Mouse (Mus musculus): ENCODE results near the gene Rbm17. TPM values are rescaled to one million over a fixed set of nuclear protein-coding genes. Genes with fewer than 3 reads are reported as not detected.
"Not testable (repeated sequence)": the region's sequence is repeated elsewhere in the genome, so short reads cannot be mapped to it uniquely, and the experiment has no call there.

Rbm17 gene
- polyA plus RNA-seq, 1 experiment from 2014 or later: 127 TPM

- not testable (repeated sequence) for H3K4me2 ChIP-seq; H3K4me1 ChIP-seq (replicated peaks); H3K4me3 ChIP-seq; H3K27ac ChIP-seq (replicated peaks); H3K36me3 ChIP-seq; H3K9ac ChIP-seq; H3K27me3 ChIP-seq; ATAC-seq (ENCODE audit: low FRiP score, low read depth); H3K9me3 ChIP-seq
- 58% methylated on average over 1 of the region's 1 CpGs for WGBS
These were observed 62.4 kb downstream of the Rbm17 start for GRCm38 (mm10) chr2:11541528-11541927.

DNA sequence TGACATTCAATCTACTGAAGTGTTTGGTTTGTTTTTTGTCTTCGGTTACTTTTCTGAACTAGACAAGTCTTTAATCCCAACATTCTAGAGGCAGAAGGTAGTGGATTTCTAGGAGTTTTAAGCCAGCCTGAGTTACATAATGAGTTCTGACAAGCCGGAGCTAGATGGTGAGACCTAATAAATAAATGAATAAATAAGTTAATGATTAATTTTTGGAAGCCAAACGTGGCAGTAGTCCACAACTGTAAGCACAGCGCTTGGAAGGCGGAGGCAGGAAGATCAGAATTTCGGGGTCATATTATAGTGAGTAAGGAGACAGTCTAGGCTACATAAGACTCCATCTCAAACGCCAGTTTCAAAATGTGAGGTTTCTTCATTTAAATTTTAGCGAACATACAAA is 68.0 kb downstream of the Rbm17 start:
- Histone ChIP-seq H3K27ac (replicated peaks) (no peak overlapping the region), H3K9me3 (no peaks in the 10 kb centered on the region), H3K36me3 (no peaks in the 10 kb centered on the region), H3K4me2 (peak overlapping the region; percentile 84), H3K9ac (no peak overlapping the region), H3K4me3 (peak overlapping the region; percentile 50), H3K4me1 (replicated peaks) (peaks cover 12% of the 10 kb centered on the region; the same call in 1 of the 2 replicates), H3K27me3 (no peaks in the 10 kb centered on the region)
- ATAC-seq (ENCODE audit: low FRiP score, low read depth): no peak
- WGBS: 68% methylated on average over 8 of the region's 8 CpGs

Other genes starting within 250 kb of the Rbm17 start
- 32.3 and 33.7 TPM in 2 replicates for gene Pfkfb3, start 50.1 kb downstream of the Rbm17 start, polyA plus RNA-seq (2015; fragmentation: Nextera tagmentation; extraction: Ambion mirVana)
- gene Gm17490, start 22.1 kb upstream of the Rbm17 start, polyA plus RNA-seq (2015; fragmentation: Nextera tagmentation; extraction: Ambion mirVana): not detected in 2 replicates
- gene Il2ra, start 38.7 kb upstream of the Rbm17 start, polyA plus RNA-seq (2015; fragmentation: Nextera tagmentation; extraction: Ambion mirVana): 0.05 and 0.08 TPM in 2 replicates
- 1.4 and 1.8 TPM in 2 replicates for gene Il15ra, start 101.1 kb upstream of the Rbm17 start, polyA plus RNA-seq (2015; fragmentation: Nextera tagmentation; extraction: Ambion mirVana)
- 128 and 131 TPM in 2 replicates for gene Fbh1, start 173.4 kb upstream of the Rbm17 start, polyA plus RNA-seq (2015; fragmentation: Nextera tagmentation; extraction: Ambion mirVana)
- gene Ankrd16, start 173.7 kb upstream of the Rbm17 start, polyA plus RNA-seq (2015; fragmentation: Nextera tagmentation; extraction: Ambion mirVana): 41.5 and 45.7 TPM in 2 replicates